Mouse (Mus musculus) neural tube, embryonic 12.5 days (tissue): ENCODE measurements at regions not wholly inside any gene's neighbourhood (a gene's known extent, or its start where the extent isn't known, plus 50 kb on each side); places are given as distances from the start of the nearest gene placed in this dataset.

ENCODE experiments used
- ATAC-seq: fragments of 200-750 bp; cut with Nextera tagmentation; 2 replicates; pipeline ENCODE4 v1.8.0; 2017; ENCODE audit warnings: low read depth, mild to moderate bottlenecking, moderate TSS enrichment, moderate library complexity; ENCODE audit not compliant: low FRiP score
- H3K27ac ChIP-seq: fragments of 300-500 bp; sonication (generic); 2 replicates; pipeline ENCODE4 v1.5.1; 2016
- H3K27me3 ChIP-seq: fragments of 300-500 bp; sonication (generic); replicated peaks from 2 replicates; pipeline ENCODE4 v1.6.1; 2016; ENCODE audit warnings: mild to moderate bottlenecking
- H3K36me3 ChIP-seq: fragments of 300-500 bp; sonication (generic); 2 replicates; pipeline ENCODE4 v1.6.1; 2016; ENCODE audit warnings: mild to moderate bottlenecking
- H3K4me1 ChIP-seq: fragments of 300-500 bp; sonication (generic); 2 replicates; pipeline ENCODE4 v1.6.1; 2016
- H3K4me2 ChIP-seq: fragments of 300-500 bp; sonication (generic); replicated peaks from 2 replicates; pipeline ENCODE4 v1.6.1; 2016; ENCODE audit warnings: mild to moderate bottlenecking
- H3K4me3 ChIP-seq: fragments of 300-500 bp; sonication (generic); 2 replicates; pipeline ENCODE4 v1.5.1; 2016
- H3K9ac ChIP-seq: fragments of 300-500 bp; sonication (generic); 2 replicates; pipeline ENCODE4 v1.6.1; 2016; ENCODE audit warnings: mild to moderate bottlenecking
- H3K9me3 ChIP-seq: fragments of 300-500 bp; sonication (generic); 2 replicates; pipeline ENCODE4 v1.6.1; 2016; ENCODE audit warnings: mild to moderate bottlenecking
- WGBS: fragments of 180-500 bp; shearing (Covaris S2); methylation state at CpG from one replicate; pipeline ENCODE4 v1.1.7; 2016; 5-methylcytosine and 5-hydroxymethylcytosine counted together

DNA sequence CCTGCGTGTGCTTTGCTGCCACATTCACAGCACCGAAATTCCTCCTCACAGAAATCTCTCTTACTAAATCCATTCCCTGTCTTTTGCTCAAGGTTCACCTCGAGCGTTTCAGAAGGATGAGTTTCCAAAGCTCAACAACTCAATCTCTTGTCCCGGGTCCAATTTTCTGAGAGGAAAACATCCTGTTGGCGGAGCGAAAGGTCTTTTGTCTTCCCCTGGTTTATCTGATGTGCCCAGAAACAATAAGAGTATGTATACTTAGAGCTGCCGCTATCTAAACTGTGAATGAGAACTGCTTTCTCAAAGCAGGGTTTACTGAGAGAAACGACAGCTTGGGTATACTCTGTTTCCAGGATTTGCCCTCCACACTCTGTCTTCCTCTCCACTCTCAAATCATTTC, 115.6 kb upstream of the Lrig3 start:
- Histone ChIP-seq H3K9ac (no peak overlapping the region), H3K36me3 (no peaks in the 10 kb centered on the region), H3K4me3 (no peak overlapping the region), H3K4me2 (no peak overlapping the region), H3K27ac (no peak overlapping the region), H3K9me3 (no peaks in the 10 kb centered on the region), H3K4me1 (no peaks in the 10 kb centered on the region), H3K27me3 (no peaks in the 10 kb centered on the region)
- ATAC-seq = no peak
- 68% methylated on average over 9 of the region's 9 CpGs for WGBS

DNA sequence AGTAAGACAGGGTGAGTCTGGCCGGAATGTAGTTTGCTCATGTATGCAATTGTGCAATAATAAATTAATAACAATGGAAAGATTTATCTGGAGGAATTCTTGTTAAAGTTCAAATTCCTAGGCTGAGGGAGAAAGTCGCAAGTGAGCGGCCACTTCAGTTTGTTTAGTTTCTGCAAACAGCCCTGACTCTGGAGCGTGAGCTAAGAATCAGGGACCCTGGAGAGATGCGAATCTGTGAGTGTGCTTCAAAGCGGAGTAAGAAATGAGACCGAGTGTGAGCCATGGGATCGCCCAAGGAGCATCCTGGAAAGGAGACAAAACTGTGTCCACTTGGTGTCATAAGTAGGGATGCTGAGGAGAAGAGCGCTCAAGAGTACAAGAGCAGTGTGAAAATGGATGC, 104.2 kb upstream of the Lrig3 start:
- Histone ChIP-seq H3K4me1 (no peaks in the 10 kb centered on the region), H3K4me2 (no peak overlapping the region), H3K27ac (no peak overlapping the region), H3K9me3 (no peaks in the 10 kb centered on the region), H3K27me3 (no peaks in the 10 kb centered on the region), H3K36me3 (no peaks in the 10 kb centered on the region), H3K9ac (no peak overlapping the region), H3K4me3 (no peak overlapping the region)
- 89% methylated on average over 9 of the region's 9 CpGs for WGBS
- ATAC-seq = no peak

DNA sequence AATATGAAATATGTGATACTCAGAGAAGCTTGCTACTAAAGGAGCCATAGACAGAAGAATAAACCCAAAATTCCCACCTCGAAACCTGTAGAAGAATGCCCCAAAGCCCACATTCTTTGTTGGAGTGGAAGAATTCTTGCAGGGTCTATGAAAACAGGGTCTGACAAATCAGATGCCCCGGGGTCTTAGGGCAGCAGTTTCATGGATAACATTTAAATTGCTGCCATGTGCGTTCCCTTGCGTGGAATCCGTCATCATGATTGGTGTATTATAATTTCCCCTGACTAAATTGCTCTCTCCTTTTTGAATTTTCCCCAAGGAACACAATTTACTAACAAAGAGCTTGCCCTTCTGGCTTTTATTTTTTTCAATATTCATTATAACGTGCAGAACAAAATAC, 99.6 kb upstream of the Lrig3 start:
- 73% methylated on average over 6 of the region's 6 CpGs for WGBS
- Histone ChIP-seq H3K4me2 (no peak overlapping the region), H3K27ac (no peak overlapping the region), H3K36me3 (no peaks in the 10 kb centered on the region), H3K27me3 (no peaks in the 10 kb centered on the region), H3K9me3 (no peaks in the 10 kb centered on the region), H3K4me3 (no peak overlapping the region), H3K4me1 (no peaks in the 10 kb centered on the region), H3K9ac (no peak overlapping the region)
- ATAC-seq = no peak

DNA sequence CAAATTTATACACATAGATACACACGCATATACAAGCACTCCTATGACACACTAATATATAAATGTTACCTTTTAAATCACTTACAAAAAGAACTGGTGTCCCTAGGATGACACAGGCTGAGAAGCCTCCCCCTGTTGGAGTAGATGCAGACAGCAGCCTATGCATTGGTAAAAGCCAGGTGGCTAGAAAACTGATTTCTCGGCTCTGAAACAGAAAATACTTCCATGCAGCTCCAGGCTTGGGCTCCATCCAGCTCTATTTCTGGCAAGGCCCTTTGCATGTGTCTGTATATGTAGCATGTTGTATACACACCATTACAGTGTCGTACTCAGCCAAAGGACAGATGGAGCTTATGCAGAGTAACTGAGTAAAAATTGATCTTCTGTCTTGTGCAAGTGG, 81.4 kb upstream of the Lrig3 start:
- ATAC-seq = no peak
- Histone ChIP-seq H3K4me2 (no peak overlapping the region), H3K4me3 (no peak overlapping the region), H3K27ac (no peak overlapping the region), H3K36me3 (no peaks in the 10 kb centered on the region), H3K27me3 (no peaks in the 10 kb centered on the region), H3K4me1 (no peaks in the 10 kb centered on the region), H3K9ac (no peak overlapping the region), H3K9me3 (no peaks in the 10 kb centered on the region)
- WGBS = 86% methylated on average over 3 of the region's 3 CpGs

DNA sequence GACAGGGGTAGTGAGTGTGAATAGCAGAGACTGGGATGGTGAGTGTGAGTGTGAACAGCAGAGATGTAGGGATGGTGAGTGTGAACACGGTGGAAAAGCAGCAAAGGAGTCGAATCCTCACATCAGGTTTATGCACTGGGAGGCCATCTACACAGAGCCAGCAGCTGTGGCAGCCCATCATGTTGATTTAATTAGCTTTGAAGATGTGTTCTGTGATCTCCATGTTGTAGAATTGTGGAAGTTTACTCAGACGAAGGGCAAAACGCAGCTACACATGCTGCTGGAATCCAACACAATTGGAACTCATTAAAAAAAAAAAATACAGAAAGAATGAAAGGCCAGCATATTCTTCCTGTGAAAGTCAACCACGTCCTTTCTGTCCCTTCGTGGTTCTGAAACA, 80.2 kb upstream of the Lrig3 start:
- WGBS = 54% methylated on average over 6 of the region's 6 CpGs
- Histone ChIP-seq H3K9ac (no peak overlapping the region), H3K36me3 (no peaks in the 10 kb centered on the region), H3K9me3 (no peaks in the 10 kb centered on the region), H3K27ac (no peak overlapping the region), H3K4me1 (no peaks in the 10 kb centered on the region), H3K4me3 (no peak overlapping the region), H3K4me2 (no peak overlapping the region), H3K27me3 (no peaks in the 10 kb centered on the region)
- ATAC-seq = no peak

DNA sequence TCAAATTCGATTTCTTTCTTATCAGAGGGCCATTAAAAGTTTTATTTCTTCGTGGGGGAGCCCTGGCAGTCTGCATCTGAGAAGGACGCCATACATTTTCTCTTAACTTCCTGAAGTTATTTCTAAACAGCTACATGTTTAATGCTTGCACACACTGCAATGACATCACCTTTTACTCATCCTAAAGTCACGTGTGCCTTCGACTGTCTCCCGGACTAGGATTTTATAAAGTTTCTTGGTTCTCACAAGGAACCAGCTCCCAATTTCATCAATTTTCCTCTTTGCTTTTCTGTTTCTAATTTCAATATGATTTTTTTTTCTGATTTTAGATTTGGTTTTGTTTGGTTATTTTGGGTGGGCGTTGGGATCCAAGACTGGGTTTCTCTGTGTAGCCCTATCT, 73.8 kb upstream of the Lrig3 start:
- H3K27ac ChIP-seq = no peak overlapping the region
- 87% methylated on average over 7 of the region's 7 CpGs for WGBS
- H3K4me2 ChIP-seq = no peak overlapping the region
- no peak overlapping the region for H3K9ac ChIP-seq
- no peaks in the 10 kb centered on the region for H3K27me3 ChIP-seq
- no peak for ATAC-seq
- no peaks in the 10 kb centered on the region for H3K36me3 ChIP-seq
- H3K4me3 ChIP-seq = no peak overlapping the region
- H3K4me1 ChIP-seq = no peaks in the 10 kb centered on the region
- H3K9me3 ChIP-seq = no peaks in the 10 kb centered on the region

DNA sequence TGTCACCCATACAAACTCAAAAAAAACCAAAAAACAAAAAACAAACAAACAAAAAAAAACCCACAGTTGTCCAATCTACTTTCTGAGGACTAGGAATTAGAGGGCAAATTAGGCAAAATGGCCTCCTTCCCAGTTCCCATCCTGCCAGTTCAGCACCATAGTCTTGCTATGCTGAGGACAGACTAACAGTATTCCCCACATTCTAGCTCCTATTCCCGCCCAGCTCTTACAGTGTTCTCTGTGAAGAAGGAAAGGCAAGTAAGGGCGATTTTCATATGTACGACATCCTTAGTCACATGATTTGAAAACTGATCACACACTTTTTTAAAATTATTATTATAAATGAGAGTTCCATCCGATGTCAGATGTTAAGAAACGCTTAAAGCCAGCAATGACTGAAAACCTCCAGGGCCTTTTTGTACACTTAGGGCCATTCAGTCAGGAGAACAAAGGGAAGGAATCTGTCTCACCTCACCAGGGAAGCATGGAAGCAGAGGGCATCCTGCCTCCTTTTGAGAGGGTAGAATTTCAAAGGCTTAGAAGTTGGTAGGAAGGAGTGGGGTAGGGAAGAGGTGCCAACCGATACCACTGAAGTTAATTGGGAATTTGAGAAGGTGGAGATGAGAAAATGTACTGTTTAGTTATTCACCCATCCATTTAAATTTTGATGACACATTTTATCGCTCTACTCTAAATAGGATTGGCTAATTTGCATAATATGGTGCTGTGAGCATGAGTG, 70.1 kb upstream of the Lrig3 start:
- Histone ChIP-seq H3K36me3 (no peaks in the 10 kb centered on the region), H3K4me1 (no peaks in the 10 kb centered on the region), H3K27me3 (no peaks in the 10 kb centered on the region), H3K4me2 (no peak overlapping the region), H3K9me3 (no peaks in the 10 kb centered on the region), H3K27ac (no peak overlapping the region), H3K9ac (no peak overlapping the region), H3K4me3 (no peak overlapping the region)
- no peak for ATAC-seq
- WGBS = 44% methylated on average over 7 of the region's 7 CpGs

DNA sequence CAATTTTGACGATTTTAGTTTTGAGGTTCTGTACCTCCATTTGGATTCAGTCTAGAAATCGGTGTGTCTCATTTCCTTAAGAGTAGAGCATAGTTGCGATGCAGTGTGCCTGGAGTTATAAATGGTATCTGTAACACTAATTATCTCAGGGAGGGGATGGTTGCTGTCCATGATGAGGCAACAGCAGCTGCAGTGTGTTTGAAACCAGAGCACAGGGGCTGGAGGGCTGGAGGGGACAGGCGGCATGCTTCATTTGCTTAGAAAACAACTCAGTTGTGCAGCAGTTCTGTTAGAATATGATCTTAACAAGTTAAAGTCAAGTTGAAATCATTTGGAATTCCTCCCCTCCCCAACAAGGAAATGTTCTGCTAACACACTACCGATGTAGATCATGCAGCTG, 69.3 kb upstream of the Lrig3 start:
- no peaks in the 10 kb centered on the region for H3K36me3 ChIP-seq
- 65% methylated on average over 5 of the region's 5 CpGs for WGBS
- no peak for ATAC-seq
- H3K27ac ChIP-seq = no peak overlapping the region
- no peaks in the 10 kb centered on the region for H3K9me3 ChIP-seq
- no peak overlapping the region for H3K4me3 ChIP-seq
- no peak overlapping the region for H3K9ac ChIP-seq
- H3K27me3 ChIP-seq = no peaks in the 10 kb centered on the region
- H3K4me2 ChIP-seq = no peak overlapping the region
- H3K4me1 ChIP-seq = no peaks in the 10 kb centered on the region

DNA sequence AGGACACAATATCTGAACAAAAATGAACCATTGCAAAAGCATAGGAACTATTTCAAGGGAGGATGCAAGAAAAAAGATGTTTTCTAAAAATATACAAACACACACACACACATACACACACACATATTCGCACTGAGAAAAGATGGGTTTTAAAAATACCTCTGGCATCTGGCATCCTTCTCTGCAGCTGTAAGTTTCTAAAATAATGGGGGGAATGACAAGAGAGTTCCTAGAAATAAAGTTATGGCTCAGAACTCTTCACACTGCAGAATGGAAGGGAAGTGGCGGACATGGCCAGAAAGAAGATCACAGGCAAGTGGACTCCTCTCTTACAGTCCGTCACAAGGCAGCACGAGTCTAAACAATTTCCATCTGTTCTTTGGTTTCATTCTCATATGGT, 66.5 kb upstream of the Lrig3 start:
- ATAC-seq = no peak
- Histone ChIP-seq H3K4me1 (no peaks in the 10 kb centered on the region), H3K4me2 (no peak overlapping the region), H3K4me3 (no peak overlapping the region), H3K27ac (no peak overlapping the region), H3K36me3 (no peaks in the 10 kb centered on the region), H3K9ac (no peak overlapping the region), H3K27me3 (peaks cover 4% of the 10 kb centered on the region; the same call in 1 of the 2 replicates), H3K9me3 (no peaks in the 10 kb centered on the region)
- WGBS = 90% methylated on average over 4 of the region's 4 CpGs

DNA sequence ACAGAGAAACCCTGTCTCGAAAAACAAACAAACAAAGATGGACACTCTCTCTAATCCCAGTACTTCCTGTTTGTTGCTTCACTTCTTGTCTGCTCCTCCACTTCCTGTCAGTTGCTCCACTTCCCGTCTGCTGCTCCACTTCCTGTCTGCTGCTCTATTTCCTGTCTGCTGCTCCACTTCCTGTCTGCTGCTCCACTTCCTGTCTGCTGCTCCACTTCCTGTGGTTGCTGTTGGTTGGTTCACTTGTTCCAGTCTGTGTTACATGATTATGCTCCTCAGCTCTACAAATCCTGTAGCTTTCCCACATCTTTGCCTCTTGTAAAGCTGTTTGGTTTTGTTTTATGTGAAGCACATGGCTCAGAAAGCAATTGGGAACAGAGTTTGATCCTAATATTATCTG, 65.4 kb upstream of the Lrig3 start:
- H3K9me3 ChIP-seq = no peaks in the 10 kb centered on the region
- no peaks in the 10 kb centered on the region for H3K4me1 ChIP-seq
- H3K4me3 ChIP-seq = no peak overlapping the region
- ATAC-seq = no peak
- H3K4me2 ChIP-seq = no peak overlapping the region
- no peaks in the 10 kb centered on the region for H3K36me3 ChIP-seq
- H3K27ac ChIP-seq = no peak overlapping the region
- WGBS = 89% methylated on average over 2 of the region's 2 CpGs
- H3K27me3 ChIP-seq = peaks cover 4% of the 10 kb centered on the region; the same call in 1 of the 2 replicates
- no peak overlapping the region for H3K9ac ChIP-seq

DNA sequence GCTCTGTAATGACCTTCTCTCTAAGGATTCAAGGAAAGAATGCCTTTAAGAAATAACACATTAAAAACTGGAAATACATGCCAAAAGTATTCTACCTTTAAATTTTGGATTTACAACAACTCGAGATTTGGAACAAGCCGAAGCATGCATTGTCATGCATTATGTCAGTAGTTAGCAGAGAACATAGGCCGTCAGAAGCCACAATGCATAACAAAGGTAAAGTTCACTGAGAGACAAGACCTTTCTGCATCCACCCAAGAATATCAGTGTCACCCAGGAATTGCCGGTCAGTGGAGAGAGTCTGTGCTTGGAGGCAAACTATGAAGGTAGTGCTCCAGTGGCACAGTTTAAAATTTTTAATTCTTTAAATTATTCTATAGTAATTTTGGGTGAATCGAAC, 63.3 kb upstream of the Lrig3 start:
- Histone ChIP-seq H3K36me3 (no peaks in the 10 kb centered on the region), H3K27me3 (peaks cover 4% of the 10 kb centered on the region; the same call in 1 of the 2 replicates), H3K4me2 (no peak overlapping the region), H3K4me1 (no peaks in the 10 kb centered on the region), H3K9me3 (no peaks in the 10 kb centered on the region), H3K4me3 (no peak overlapping the region), H3K27ac (no peak overlapping the region), H3K9ac (no peak overlapping the region)
- 79% methylated on average over 5 of the region's 5 CpGs for WGBS
- no peak for ATAC-seq

DNA sequence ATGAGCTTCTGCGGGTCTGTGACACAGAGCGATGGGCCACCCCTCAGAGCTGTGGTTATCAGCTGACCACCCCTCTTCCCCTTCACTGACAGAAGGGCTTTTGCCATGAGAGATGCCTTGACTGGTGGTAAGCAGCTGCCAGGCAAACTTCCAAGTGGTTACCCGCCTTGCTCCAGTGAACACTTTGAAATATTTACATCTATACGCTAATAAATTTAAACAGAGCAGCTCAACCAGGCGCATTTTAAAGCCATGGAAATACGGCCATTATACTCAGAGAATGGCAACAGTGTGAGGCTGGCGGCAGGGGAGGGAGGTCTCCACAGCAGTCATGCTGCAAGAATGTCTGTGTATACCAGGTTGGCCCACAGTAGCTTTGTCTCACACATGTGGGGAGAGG, 53.8 kb upstream of the Lrig3 start:
- no peak overlapping the region for H3K4me2 ChIP-seq
- ATAC-seq = peak; percentile 95
- peaks cover 8% of the 10 kb centered on the region for H3K4me1 ChIP-seq
- 22% methylated on average over 7 of the region's 7 CpGs for WGBS
- H3K4me3 ChIP-seq = no peak overlapping the region
- no peak overlapping the region for H3K9ac ChIP-seq
- no peaks in the 10 kb centered on the region for H3K36me3 ChIP-seq
- no peaks in the 10 kb centered on the region for H3K9me3 ChIP-seq
- H3K27me3 ChIP-seq = no peaks in the 10 kb centered on the region
- no peak overlapping the region for H3K27ac ChIP-seq
